Mouse (Mus musculus) neural tube, embryonic 13.5 days (tissue): ENCODE results near the gene Defb35. TPM values are rescaled to one million over a fixed set of nuclear protein-coding genes. Genes with fewer than 3 reads are reported as not detected.
"Not testable (repeated sequence)": the region's sequence is repeated elsewhere in the genome, so short reads cannot be mapped to it uniquely, and the experiment has no call there.

Source experiments
- ATAC-seq: fragments of 200-750 bp; cut with Nextera tagmentation; 2 replicates; pipeline ENCODE4 v1.8.0; 2017; ENCODE audit warnings: low read depth, mild to moderate bottlenecking, moderate TSS enrichment, moderate library complexity
- H3K27ac ChIP-seq: fragments of 300-500 bp; sonication (generic); replicated peaks from 2 replicates; pipeline ENCODE4 v1.5.1; 2015; ENCODE audit warnings: moderate library complexity, mild to moderate bottlenecking, inconsistent platforms
- H3K27me3 ChIP-seq: fragments of 300-500 bp; sonication (generic); 2 replicates; pipeline ENCODE4 v1.6.1; 2015; ENCODE audit warnings: mild to moderate bottlenecking, inconsistent platforms
- H3K36me3 ChIP-seq: fragments of 300-500 bp; sonication (generic); 2 replicates; pipeline ENCODE4 v1.6.1; 2015; ENCODE audit warnings: mild to moderate bottlenecking, inconsistent platforms
- H3K4me1 ChIP-seq: fragments of 300-500 bp; sonication (generic); replicated peaks from 2 replicates; pipeline ENCODE4 v1.6.1; 2015; ENCODE audit warnings: inconsistent platforms
- H3K4me2 ChIP-seq: fragments of 300-500 bp; sonication (generic); 2 replicates; pipeline ENCODE4 v1.6.1; 2015; ENCODE audit warnings: inconsistent platforms, mild to moderate bottlenecking, moderate library complexity
- H3K4me3 ChIP-seq: fragments of 300-500 bp; sonication (generic); 2 replicates; pipeline ENCODE4 v1.5.1; 2015; ENCODE audit warnings: mild to moderate bottlenecking, inconsistent platforms
- H3K9ac ChIP-seq: fragments of 300-500 bp; sonication (generic); 2 replicates; pipeline ENCODE4 v1.6.1; 2015; ENCODE audit warnings: moderate library complexity, mild to moderate bottlenecking, inconsistent platforms
- H3K9me3 ChIP-seq: fragments of 300-500 bp; sonication (generic); 2 replicates; pipeline ENCODE4 v1.6.1; 2016; ENCODE audit warnings: inconsistent platforms
- WGBS: fragments of 180-500 bp; shearing (Covaris S2); methylation state at CpG from one replicate; pipeline ENCODE4 v1.1.7; 2015; 5-methylcytosine and 5-hydroxymethylcytosine counted together
- polyA plus RNA-seq: library from polyadenylated mRNA; unstranded; fragments of >200 nt; fragmentation: Nextera tagmentation; extraction: Ambion mirVana; gene quantifications from 2 replicates; pipeline ENCODE4 v1.2.1, GENCODE M21; 2015

The Defb35 gene
- polyA plus RNA-seq = not detected in 2 replicates

DNA sequence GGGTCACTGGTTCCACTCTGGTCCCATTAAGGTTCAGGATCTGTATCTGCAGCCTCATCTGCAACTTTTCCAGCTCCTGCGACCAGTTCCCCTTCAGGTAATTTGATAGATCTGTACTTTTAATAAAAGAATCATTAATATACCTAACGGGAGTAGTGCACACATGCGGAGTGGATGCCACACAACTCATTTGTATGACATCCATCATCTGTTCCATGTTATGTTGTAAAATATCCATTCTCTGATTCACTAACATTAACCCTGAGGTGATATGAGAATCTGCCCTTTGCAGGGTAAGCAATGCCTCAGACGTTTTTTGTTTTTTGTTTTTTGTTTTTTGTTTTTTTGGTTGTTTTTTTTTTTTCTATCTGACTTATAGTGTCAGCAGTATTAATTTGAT, at the start of gene Defb35:
Defb35 (plus strand) TSS at position 301 of the 400 bp plus-strand sequence.
- not testable (repeated sequence) for H3K9me3 ChIP-seq, H3K9ac ChIP-seq, H3K27ac ChIP-seq, H3K27me3 ChIP-seq, ATAC-seq, H3K4me1 ChIP-seq, H3K4me2 ChIP-seq, H3K36me3 ChIP-seq, H3K4me3 ChIP-seq
- WGBS = 88% methylated on average over 4 of the region's 4 CpGs

GRCm38 (mm10) chr8:21906290-21906689, 31.9 kb upstream of the Defb35 start, which contains the start of gene Defb11:
Defb11 (minus strand) TSS chr8:21906412.
- not testable (repeated sequence) for ATAC-seq, H3K9ac ChIP-seq, H3K4me3 ChIP-seq, H3K9me3 ChIP-seq, H3K36me3 ChIP-seq, H3K4me1 ChIP-seq, H3K27me3 ChIP-seq, H3K4me2 ChIP-seq, H3K27ac ChIP-seq

DNA sequence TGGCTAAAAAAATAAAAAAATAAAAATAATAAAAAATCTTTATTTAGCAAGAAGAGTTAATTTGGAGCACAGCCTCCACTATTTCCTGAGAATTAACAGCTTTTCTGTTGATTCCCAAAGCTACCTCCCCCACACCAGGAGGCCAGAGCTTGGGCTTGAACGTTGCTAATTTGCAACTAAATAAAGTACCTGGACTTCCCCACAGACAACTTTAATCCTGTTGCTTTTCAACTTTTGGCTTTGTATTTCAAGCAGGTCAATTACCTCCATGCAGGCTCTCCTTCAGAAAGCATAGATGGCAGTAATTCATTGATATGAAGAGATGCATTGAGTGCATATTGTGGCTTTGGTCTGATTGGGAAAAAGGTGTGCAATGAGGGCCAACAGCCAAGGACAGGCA, 26.2 kb upstream of the Defb35 start:
- Histone ChIP-seq H3K9ac (no peak overlapping the region), H3K4me3 (no peak overlapping the region), H3K4me2 (no peak overlapping the region), H3K27ac (no peak overlapping the region), H3K27me3 (no peaks in the 10 kb centered on the region), H3K36me3 (no peaks in the 10 kb centered on the region), H3K9me3 (no peaks in the 10 kb centered on the region), H3K4me1 (no peaks in the 10 kb centered on the region)
- WGBS = 3% methylated on average over 1 of the region's 1 CpGs
- no peak for ATAC-seq

- no peak for ATAC-seq
- no peak overlapping the region for H3K4me3 ChIP-seq
- no peak overlapping the region for H3K9ac ChIP-seq
- no peaks in the 10 kb centered on the region for H3K36me3 ChIP-seq
- no peak overlapping the region for H3K4me2 ChIP-seq
- H3K27me3 ChIP-seq = no peaks in the 10 kb centered on the region
- H3K4me1 ChIP-seq = no peaks in the 10 kb centered on the region
- no peaks in the 10 kb centered on the region for H3K9me3 ChIP-seq
- H3K27ac ChIP-seq = no peak overlapping the region
- WGBS = 14% methylated on average over 2 of the region's 2 CpGs
Measured at GRCm38 (mm10) chr8:21912554-21912953, 25.6 kb upstream of the Defb35 start.

DNA sequence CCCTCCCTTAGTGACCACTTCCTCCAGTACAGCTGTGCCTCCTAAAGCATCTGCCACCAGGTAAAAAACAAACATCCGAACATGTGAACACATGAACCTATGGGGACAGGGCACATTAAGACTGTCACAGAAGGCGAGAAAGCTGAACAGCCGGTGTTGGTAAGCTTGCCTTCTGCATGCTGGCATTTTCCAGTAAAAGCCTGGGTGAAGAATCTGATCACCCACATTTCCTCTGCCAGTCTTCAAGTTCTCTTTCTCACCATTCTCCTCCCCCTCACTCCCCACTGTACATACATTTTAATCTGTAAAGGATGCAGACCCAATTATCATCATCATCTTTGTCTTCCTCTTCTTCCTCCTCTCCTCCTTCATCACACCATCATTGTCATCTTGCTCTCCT, 22.5 kb upstream of the Defb35 start:
- H3K4me3 ChIP-seq = no peak overlapping the region
- no peaks in the 10 kb centered on the region for H3K9me3 ChIP-seq
- no peaks in the 10 kb centered on the region for H3K36me3 ChIP-seq
- H3K4me1 ChIP-seq = no peaks in the 10 kb centered on the region
- ATAC-seq = no peak
- no peak overlapping the region for H3K4me2 ChIP-seq
- WGBS = 85% methylated on average over 3 of the region's 3 CpGs
- H3K9ac ChIP-seq = no peak overlapping the region
- no peak overlapping the region for H3K27ac ChIP-seq
- no peaks in the 10 kb centered on the region for H3K27me3 ChIP-seq

GRCm38 (mm10) chr8:21930754-21931153, 7.4 kb upstream of the Defb35 start:
- ATAC-seq, H3K4me1 ChIP-seq, H3K9me3 ChIP-seq, H3K4me3 ChIP-seq, H3K27ac ChIP-seq, H3K9ac ChIP-seq, H3K27me3 ChIP-seq, H3K36me3 ChIP-seq, H3K4me2 ChIP-seq: not testable (repeated sequence)
- WGBS = 77% methylated on average over 3 of the region's 3 CpGs

DNA sequence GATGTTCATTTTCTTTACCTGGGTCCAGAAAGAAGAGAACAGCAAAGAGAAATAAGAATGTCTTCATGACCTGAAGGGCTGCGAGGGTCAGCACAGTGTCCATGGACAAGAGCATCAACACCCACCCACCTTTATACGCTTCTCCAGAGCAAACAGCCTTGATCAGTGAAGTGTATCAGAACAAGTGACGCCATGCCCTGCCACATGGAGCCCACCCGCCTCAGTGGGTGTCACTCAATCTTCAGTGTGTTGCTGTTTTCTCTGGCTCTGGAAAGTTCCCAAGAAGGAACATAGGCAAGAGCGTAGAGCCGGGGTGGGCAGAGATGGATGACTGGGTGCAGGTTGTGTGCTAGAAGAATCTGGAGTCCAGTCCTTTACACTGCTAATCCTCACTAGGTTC, 5.5 kb upstream of the Defb35 start, which contains the start of gene Defb15:
Defb15 (minus strand) TSS at position 101 of the 400 bp plus-strand sequence.
- Histone ChIP-seq H3K27ac (no peak within 1 kb of the TSS), H3K4me2 (no peak within 1 kb of the TSS), H3K27me3 (no peaks in the 10 kb centered on the region), H3K9me3 (no peaks in the 10 kb centered on the region), H3K9ac (no peak within 1 kb of the TSS), H3K4me3 (no peak within 1 kb of the TSS), H3K4me1 (no peaks in the 10 kb centered on the region), H3K36me3 (no peaks in the 10 kb centered on the region)
- ATAC-seq = no peak
- 96% methylated on average over 6 of the region's 6 CpGs for WGBS

GRCm38 (mm10) chr8:21946462-21946861, 8.3 kb downstream of the Defb35 start, which contains the start of gene Defb13:
Defb13 (plus strand) TSS chr8:21946762.
- Histone ChIP-seq H3K4me2 (no peak within 1 kb of the TSS), H3K27me3 (no peaks in the 10 kb centered on the region), H3K36me3 (no peaks in the 10 kb centered on the region), H3K27ac (no peak within 1 kb of the TSS), H3K9me3 (no peaks in the 10 kb centered on the region), H3K4me1 (no peaks in the 10 kb centered on the region), H3K9ac (no peak within 1 kb of the TSS), H3K4me3 (no peak within 1 kb of the TSS)
- 75% methylated on average over 6 of the region's 6 CpGs for WGBS
- ATAC-seq = no peak

- 62% methylated on average over 9 of the region's 9 CpGs for WGBS
Measured at GRCm38 (mm10) chr8:21947311-21948017, 9.3 kb downstream of the Defb35 start.

GRCm38 (mm10) chr8:21955321-21955720, 17.2 kb downstream of the Defb35 start:
- Histone ChIP-seq H3K4me3 (no peak overlapping the region), H3K36me3 (no peaks in the 10 kb centered on the region), H3K27me3 (no peaks in the 10 kb centered on the region), H3K4me2 (no peak overlapping the region), H3K27ac (no peak overlapping the region), H3K9me3 (no peaks in the 10 kb centered on the region), H3K4me1 (no peaks in the 10 kb centered on the region), H3K9ac (no peak overlapping the region)
- 8% methylated on average over 9 of the region's 9 CpGs for WGBS
- ATAC-seq = no peak

More at GRCm38 (mm10) chr8:21947311-21948017, 9.3 kb downstream of the Defb35 start:
- Histone ChIP-seq H3K9me3 (no peaks in the 10 kb centered on the region), H3K27me3 (no peaks in the 10 kb centered on the region), H3K9ac (no peak overlapping the region), H3K4me1 (no peaks in the 10 kb centered on the region), H3K27ac (no peak overlapping the region), H3K4me2 (no peak overlapping the region), H3K36me3 (no peaks in the 10 kb centered on the region), H3K4me3 (no peak overlapping the region)
- ATAC-seq = no peak

- WGBS = 84% methylated on average over 3 of the region's 3 CpGs
- Histone ChIP-seq H3K27ac (no peak overlapping the region), H3K4me3 (no peak overlapping the region), H3K9me3 (no peaks in the 10 kb centered on the region), H3K4me2 (no peak overlapping the region), H3K27me3 (no peaks in the 10 kb centered on the region), H3K4me1 (no peaks in the 10 kb centered on the region), H3K9ac (no peak overlapping the region), H3K36me3 (no peaks in the 10 kb centered on the region)
- ATAC-seq = no peak
Measured at GRCm38 (mm10) chr8:21956336-21956735, 18.2 kb downstream of the Defb35 start.

DNA sequence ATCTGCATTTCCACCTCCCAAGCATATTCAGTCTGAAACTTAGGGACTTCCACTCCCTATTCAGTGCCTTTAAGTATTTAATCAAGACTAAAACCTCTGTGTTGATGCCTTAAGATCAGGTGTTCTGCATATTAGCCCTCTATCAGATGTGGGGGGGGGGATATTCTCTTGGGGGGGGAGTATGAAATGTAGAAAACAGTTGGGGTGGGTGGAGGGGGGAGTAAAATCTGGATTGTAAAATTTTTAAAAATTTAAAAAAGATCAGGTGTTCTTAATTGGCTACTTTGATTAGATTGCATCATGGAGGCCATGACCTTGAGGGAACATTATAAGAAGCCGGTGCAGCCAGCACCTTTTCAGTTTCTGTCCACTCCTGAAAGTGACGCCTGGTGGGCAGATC, 20.3 kb downstream of the Defb35 start, which contains the start of gene Fam90a1a:
Fam90a1a (plus strand) TSS at position 301 of the 400 bp plus-strand sequence.
- Histone ChIP-seq H3K4me2 (no peak within 1 kb of the TSS), H3K4me3 (no peak within 1 kb of the TSS), H3K9me3 (no peaks in the 10 kb centered on the region), H3K4me1 (no peaks in the 10 kb centered on the region), H3K9ac (no peak within 1 kb of the TSS), H3K27me3 (no peaks in the 10 kb centered on the region), H3K27ac (no peak within 1 kb of the TSS), H3K36me3 (no peaks in the 10 kb centered on the region)
- ATAC-seq = no peak
- 89% methylated on average over 2 of the region's 2 CpGs for WGBS

GRCm38 (mm10) chr8:21966646-21967045, 28.5 kb downstream of the Defb35 start:
- H3K9ac ChIP-seq = no peak overlapping the region

More at GRCm38 (mm10) chr8:21966646-21967045, 28.5 kb downstream of the Defb35 start:
- 78% methylated on average over 1 of the region's 1 CpGs for WGBS
- no peak overlapping the region for H3K4me2 ChIP-seq
- no peaks in the 10 kb centered on the region for H3K9me3 ChIP-seq
- H3K36me3 ChIP-seq = no peaks in the 10 kb centered on the region
- H3K4me1 ChIP-seq = no peaks in the 10 kb centered on the region
- H3K27ac ChIP-seq = no peak overlapping the region
- H3K27me3 ChIP-seq = no peaks in the 10 kb centered on the region
- H3K4me3 ChIP-seq = no peak overlapping the region
- no peak for ATAC-seq
